Mouse (Mus musculus): ENCODE data around the gene Slc16a2. TPM values are rescaled to one million over a fixed set of nuclear protein-coding genes. Genes with fewer than 3 reads are reported as not detected.
A peak's percentile ranks its signal among the peaks of the same experiment; 100 is the strongest.

Gene Slc16a2
- polyA plus RNA-seq, 1 experiment from 2014 or later, result 17.0 TPM

GRCm38 (mm10) chrX:103722437-103722836 lies 99.3 kb downstream of the Slc16a2 start:
- ATAC-seq (ENCODE audit: low FRiP score), result no peak
- Histone ChIP-seq H3K4me2 (replicated peaks) (no peak overlapping the region), H3K9me3 (replicated peaks) (no peaks in the 10 kb centered on the region), H3K36me3 (no peaks in the 10 kb centered on the region), H3K27me3 (peaks cover 72% of the 10 kb centered on the region), H3K4me3 (no peak overlapping the region), H3K9ac (no peak overlapping the region), H3K27ac (no peak overlapping the region), H3K4me1 (no peaks in the 10 kb centered on the region)
- WGBS, result 74% methylated on average over 2 of the region's 2 CpGs

- Histone ChIP-seq H3K27me3 (peaks cover 62% of the 10 kb centered on the region), H3K36me3 (no peaks in the 10 kb centered on the region), H3K9me3 (replicated peaks) (no peaks in the 10 kb centered on the region), H3K27ac (no peak overlapping the region), H3K4me3 (no peak overlapping the region), H3K9ac (no peak overlapping the region), H3K4me2 (replicated peaks) (no peak overlapping the region), H3K4me1 (no peaks in the 10 kb centered on the region)
- WGBS, result 52% methylated on average over 12 of the region's 12 CpGs
- no peak for ATAC-seq (ENCODE audit: low FRiP score)
Observed at GRCm38 (mm10) chrX:103719618-103720185, 102.1 kb downstream of the Slc16a2 start.

GRCm38 (mm10) chrX:103712922-103713321 lies 108.9 kb downstream of the Slc16a2 start:
- Histone ChIP-seq H3K9me3 (replicated peaks) (no peaks in the 10 kb centered on the region), H3K27ac (no peak overlapping the region), H3K4me3 (no peak overlapping the region), H3K9ac (no peak overlapping the region), H3K36me3 (no peaks in the 10 kb centered on the region), H3K27me3 (peaks cover 75% of the 10 kb centered on the region), H3K4me1 (no peaks in the 10 kb centered on the region), H3K4me2 (replicated peaks) (no peak overlapping the region)
- WGBS, result 66% methylated on average over 7 of the region's 7 CpGs
- no peak for ATAC-seq (ENCODE audit: low FRiP score)

GRCm38 (mm10) chrX:103709671-103710070 lies 112.1 kb downstream of the Slc16a2 start:
- Histone ChIP-seq H3K4me1 (no peaks in the 10 kb centered on the region), H3K27ac (no peak overlapping the region), H3K4me2 (replicated peaks) (no peak overlapping the region), H3K36me3 (no peaks in the 10 kb centered on the region), H3K4me3 (no peak overlapping the region), H3K27me3 (peaks cover 93% of the 10 kb centered on the region), H3K9ac (no peak overlapping the region), H3K9me3 (replicated peaks) (no peaks in the 10 kb centered on the region)
- ATAC-seq (ENCODE audit: low FRiP score), result no peak
- 70% methylated on average over 2 of the region's 2 CpGs for WGBS

GRCm38 (mm10) chrX:103708592-103708991 lies 113.2 kb downstream of the Slc16a2 start:
- no peaks in the 10 kb centered on the region for H3K36me3 ChIP-seq
- WGBS, result 81% methylated on average over 1 of the region's 1 CpGs
- peaks cover 93% of the 10 kb centered on the region for H3K27me3 ChIP-seq
- no peak overlapping the region for H3K27ac ChIP-seq
- H3K9me3 ChIP-seq (replicated peaks), result no peaks in the 10 kb centered on the region
- H3K9ac ChIP-seq, result no peak overlapping the region
- H3K4me3 ChIP-seq, result no peak overlapping the region
- no peak overlapping the region for H3K4me2 ChIP-seq (replicated peaks)
- no peak for ATAC-seq (ENCODE audit: low FRiP score)
- H3K4me1 ChIP-seq, result no peaks in the 10 kb centered on the region

GRCm38 (mm10) chrX:103704611-103705010 lies 117.2 kb downstream of the Slc16a2 start:
- no peaks in the 10 kb centered on the region for H3K36me3 ChIP-seq
- H3K9me3 ChIP-seq (replicated peaks), result no peaks in the 10 kb centered on the region
- H3K27ac ChIP-seq, result no peak overlapping the region
- ATAC-seq (ENCODE audit: low FRiP score), result no peak
- H3K4me3 ChIP-seq, result no peak overlapping the region
- WGBS, result 96% methylated on average over 4 of the region's 4 CpGs
- peaks cover 94% of the 10 kb centered on the region for H3K27me3 ChIP-seq
- no peak overlapping the region for H3K9ac ChIP-seq
- no peaks in the 10 kb centered on the region for H3K4me1 ChIP-seq
- H3K4me2 ChIP-seq (replicated peaks), result no peak overlapping the region

- ATAC-seq (ENCODE audit: low FRiP score), result no peak
- 57% methylated on average over 4 of the region's 4 CpGs for WGBS
- H3K4me2 ChIP-seq (replicated peaks), result no peak overlapping the region
- H3K4me3 ChIP-seq, result no peak overlapping the region
- no peak overlapping the region for H3K27ac ChIP-seq
- H3K9me3 ChIP-seq (replicated peaks), result no peaks in the 10 kb centered on the region
- no peaks in the 10 kb centered on the region for H3K4me1 ChIP-seq
- H3K36me3 ChIP-seq, result no peaks in the 10 kb centered on the region
- H3K9ac ChIP-seq, result no peak overlapping the region
- H3K27me3 ChIP-seq, result peaks cover 95% of the 10 kb centered on the region
Observed at GRCm38 (mm10) chrX:103704024-103704423, 117.8 kb downstream of the Slc16a2 start.

- Histone ChIP-seq H3K9ac (no peak overlapping the region), H3K27me3 (peaks cover 95% of the 10 kb centered on the region), H3K4me3 (no peak overlapping the region), H3K4me1 (peaks cover 8% of the 10 kb centered on the region; the same call in 1 of the 2 replicates), H3K9me3 (replicated peaks) (no peaks in the 10 kb centered on the region), H3K36me3 (no peaks in the 10 kb centered on the region), H3K4me2 (replicated peaks) (no peak overlapping the region), H3K27ac (no peak overlapping the region)
- 62% methylated on average over 2 of the region's 2 CpGs for WGBS
- no peak for ATAC-seq (ENCODE audit: low FRiP score)
Observed at GRCm38 (mm10) chrX:103697796-103698195, 124.0 kb downstream of the Slc16a2 start.

GRCm38 (mm10) chrX:103696081-103696519 lies 125.7 kb downstream of the Slc16a2 start:
- peak; percentile 75 for ATAC-seq (ENCODE audit: low FRiP score)
- Histone ChIP-seq H3K9ac (no peak overlapping the region), H3K4me3 (peak overlapping the region; percentile 42; the same call in 1 of the 2 replicates), H3K4me1 (peaks cover 8% of the 10 kb centered on the region; the same call in 1 of the 2 replicates), H3K27ac (peak overlapping the region; percentile 64), H3K9me3 (replicated peaks) (0 out of 2 replicates have a peak, but pooled peaks cover 4% of the 10 kb centered on the region), H3K4me2 (replicated peaks) (peak overlapping the region; percentile 73), H3K27me3 (peaks cover 94% of the 10 kb centered on the region), H3K36me3 (no peaks in the 10 kb centered on the region)
- 13% methylated on average over 9 of the region's 9 CpGs for WGBS

- Histone ChIP-seq H3K4me1 (peaks cover 8% of the 10 kb centered on the region; the same call in 1 of the 2 replicates), H3K4me2 (replicated peaks) (peak overlapping the region; percentile 73), H3K36me3 (no peaks in the 10 kb centered on the region), H3K9me3 (replicated peaks) (0 out of 2 replicates have a peak, but pooled peaks cover 4% of the 10 kb centered on the region), H3K27ac (peak overlapping the region; percentile 55), H3K9ac (peak overlapping the region; percentile 59), H3K27me3 (peaks cover 95% of the 10 kb centered on the region), H3K4me3 (peak overlapping the region; percentile 42)
- 2% methylated on average over 22 of the region's 41 CpGs for WGBS
- peak; percentile 80 for ATAC-seq (ENCODE audit: low FRiP score)
Observed at GRCm38 (mm10) chrX:103695165-103695996, 126.4 kb downstream of the Slc16a2 start.

GRCm38 (mm10) chrX:103694787-103695164 lies 127.0 kb downstream of the Slc16a2 start:
- peak overlapping the region; percentile 73 for H3K4me2 ChIP-seq (replicated peaks)
- peak; percentile 38 for ATAC-seq (ENCODE audit: low FRiP score)
- H3K9me3 ChIP-seq (replicated peaks), result 0 out of 2 replicates have a peak, but pooled peaks cover 4% of the 10 kb centered on the region
- peak overlapping the region; percentile 55; the same call in 1 of the 2 replicates for H3K27ac ChIP-seq
- 5% methylated on average over 17 of the region's 17 CpGs for WGBS
- H3K9ac ChIP-seq, result peak overlapping the region; percentile 59
- H3K36me3 ChIP-seq, result no peaks in the 10 kb centered on the region
- peaks cover 95% of the 10 kb centered on the region for H3K27me3 ChIP-seq
- H3K4me3 ChIP-seq, result peak overlapping the region; percentile 42
- H3K4me1 ChIP-seq, result peaks cover 8% of the 10 kb centered on the region; the same call in 1 of the 2 replicates

GRCm38 (mm10) chrX:103694381-103694780 lies 127.4 kb downstream of the Slc16a2 start:
- Histone ChIP-seq H3K27ac (no peak overlapping the region), H3K9ac (no peak overlapping the region), H3K4me2 (replicated peaks) (peak overlapping the region; percentile 73), H3K36me3 (no peaks in the 10 kb centered on the region), H3K4me3 (no peak overlapping the region), H3K9me3 (replicated peaks) (0 out of 2 replicates have a peak, but pooled peaks cover 4% of the 10 kb centered on the region), H3K27me3 (peaks cover 94% of the 10 kb centered on the region), H3K4me1 (peaks cover 8% of the 10 kb centered on the region; the same call in 1 of the 2 replicates)
- 30% methylated on average over 10 of the region's 10 CpGs for WGBS
- no peak for ATAC-seq (ENCODE audit: low FRiP score)
